Mouse (Mus musculus): ENCODE measurements around the gene Hspa5.
"Not testable (repeated sequence)": the region's sequence is repeated elsewhere in the genome, so short reads cannot be mapped to it uniquely, and the experiment has no call there.

The Hspa5 gene

DNA sequence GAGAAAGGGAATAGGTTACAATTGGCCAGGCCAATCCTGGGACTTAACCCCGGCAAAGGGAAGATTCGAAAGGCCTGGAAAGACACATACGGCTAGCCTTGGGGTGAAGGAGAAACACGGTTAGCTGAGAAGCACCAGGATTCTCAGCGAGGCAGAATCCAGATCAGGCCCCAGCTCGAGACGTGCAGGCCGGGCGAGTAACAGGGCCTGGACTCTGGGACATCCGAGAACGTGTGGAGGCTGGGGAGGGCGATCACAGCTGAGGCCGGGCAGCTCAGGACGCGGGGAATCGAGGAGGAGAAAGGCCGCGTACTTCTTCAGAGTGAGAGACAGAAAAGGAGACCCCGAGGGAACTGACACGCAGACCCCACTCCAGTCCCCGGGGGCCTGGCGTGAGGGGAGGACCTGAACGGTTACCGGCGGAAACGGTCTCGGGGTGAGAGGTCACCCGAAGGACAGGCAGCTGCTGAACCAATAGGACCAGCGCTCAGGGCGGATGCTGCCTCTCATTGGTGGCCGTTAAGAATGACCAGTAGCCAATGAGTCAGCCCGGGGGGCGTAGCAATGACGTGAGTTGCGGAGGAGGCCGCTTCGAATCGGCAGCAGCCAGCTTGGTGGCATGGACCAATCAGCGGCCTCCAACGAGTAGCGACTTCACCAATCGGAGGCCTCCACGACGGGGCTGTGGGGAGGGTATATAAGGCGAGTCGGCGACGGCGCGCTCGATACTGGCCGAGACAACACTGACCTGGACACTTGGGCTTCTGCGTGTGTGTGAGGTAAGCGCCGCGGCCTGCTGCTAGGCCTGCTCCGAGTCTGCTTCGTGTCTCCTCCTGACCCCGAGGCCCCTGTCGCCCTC is at the start of gene Hspa5:
Hspa5 (plus strand) TSS at position 603 of the 859 bp plus-strand sequence.
- CTCF ChIA-PET, result interaction anchor here (0.6 to 1.3 kb wide), 2 partner anchors 17 to 197 kb away, joined by 3 read pairs; partner anchors contain the start of gene Gapvd1

DNA sequence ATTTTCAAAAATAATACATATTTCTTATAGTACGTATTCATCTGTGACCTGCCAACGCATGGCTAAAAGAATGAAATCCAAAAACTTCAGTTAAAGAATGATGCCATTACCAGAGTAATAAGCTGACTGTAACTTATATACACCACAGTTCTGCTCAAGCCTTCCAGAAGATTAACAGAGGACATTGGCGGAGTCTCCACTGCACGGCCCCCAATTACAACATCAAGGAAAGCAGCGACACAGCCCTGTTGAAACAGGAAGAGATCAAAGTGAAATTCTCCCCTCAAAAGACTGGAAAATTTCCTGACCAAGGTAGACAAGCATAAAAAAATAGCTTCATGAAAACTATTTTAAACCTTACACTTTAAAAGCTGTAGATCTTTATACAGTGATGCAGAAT is 46.5 kb upstream of the Hspa5 start:
- CTCF ChIA-PET, result no interaction called here

DNA sequence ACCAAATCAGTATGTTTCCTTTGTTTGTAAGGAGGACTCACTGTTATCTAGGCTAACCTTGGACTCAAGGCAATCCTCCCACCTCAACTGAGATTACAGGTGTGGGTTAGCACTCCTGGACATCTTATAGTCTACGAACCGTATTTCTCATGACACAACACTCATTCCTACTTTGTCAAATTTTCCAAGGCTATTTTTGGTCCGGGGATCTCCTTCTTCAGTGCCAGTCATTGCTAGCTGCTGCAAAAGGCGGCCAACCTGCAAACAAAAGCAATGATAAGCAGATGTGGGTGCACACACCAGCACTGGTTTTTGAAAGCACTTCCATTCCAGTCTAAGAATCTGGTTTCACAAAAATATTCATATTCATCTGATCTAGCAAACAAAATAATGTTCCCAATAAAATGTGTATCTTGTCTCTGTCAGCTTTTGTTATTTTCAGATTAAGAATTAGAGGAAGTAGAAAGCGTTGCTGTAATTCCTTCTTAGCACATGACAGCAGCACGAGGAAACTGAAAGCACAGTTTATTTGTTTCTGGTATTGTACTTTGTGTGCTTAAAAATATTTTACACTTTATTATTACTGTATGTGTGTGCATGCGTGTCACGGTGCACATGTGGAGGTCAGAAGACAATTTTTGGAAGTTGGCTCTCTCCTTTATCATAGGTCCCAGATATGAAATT is 44.6 kb upstream of the Hspa5 start:
- CTCF ChIA-PET, result no interaction called here

DNA sequence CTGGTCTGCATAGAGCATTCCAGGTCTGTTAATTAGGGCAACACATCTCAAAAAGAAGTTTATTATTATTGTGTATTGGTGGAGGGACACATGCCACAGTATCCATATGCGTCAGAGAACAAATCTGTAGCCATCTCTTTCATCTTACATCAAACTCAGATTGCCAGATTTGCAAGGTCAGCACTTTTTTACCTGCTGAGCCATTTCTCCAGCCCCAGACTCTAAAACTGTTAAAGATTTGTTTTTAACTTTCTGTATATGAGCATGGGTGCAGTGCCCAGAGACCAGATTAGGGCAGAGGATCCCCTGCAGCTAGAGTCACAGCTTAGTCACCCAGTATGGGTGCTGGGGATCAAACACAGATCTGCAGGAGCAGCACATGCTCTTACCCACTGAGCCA is 35.1 kb upstream of the Hspa5 start:
- CTCF ChIA-PET, result no interaction called here

DNA sequence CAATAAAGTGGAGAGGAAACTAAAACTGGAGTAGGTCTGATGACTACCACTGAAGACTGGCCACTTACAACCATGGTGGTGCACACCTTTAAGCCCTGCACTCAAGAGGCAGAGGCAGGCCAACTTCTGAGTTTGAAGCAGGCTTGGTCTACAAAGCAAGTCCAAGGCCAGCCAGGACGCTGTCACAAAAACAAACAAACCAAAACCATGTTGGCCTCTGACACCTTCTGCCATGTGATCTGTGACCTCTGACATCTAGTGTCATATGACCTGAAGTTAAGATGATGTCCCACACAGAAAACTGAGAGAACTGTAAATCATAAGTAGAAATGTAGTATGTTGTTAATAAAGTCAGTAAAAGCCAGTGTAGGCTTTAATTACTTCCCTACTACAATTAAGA is 33.9 kb upstream of the Hspa5 start:
- CTCF ChIA-PET, result no interaction called here

DNA sequence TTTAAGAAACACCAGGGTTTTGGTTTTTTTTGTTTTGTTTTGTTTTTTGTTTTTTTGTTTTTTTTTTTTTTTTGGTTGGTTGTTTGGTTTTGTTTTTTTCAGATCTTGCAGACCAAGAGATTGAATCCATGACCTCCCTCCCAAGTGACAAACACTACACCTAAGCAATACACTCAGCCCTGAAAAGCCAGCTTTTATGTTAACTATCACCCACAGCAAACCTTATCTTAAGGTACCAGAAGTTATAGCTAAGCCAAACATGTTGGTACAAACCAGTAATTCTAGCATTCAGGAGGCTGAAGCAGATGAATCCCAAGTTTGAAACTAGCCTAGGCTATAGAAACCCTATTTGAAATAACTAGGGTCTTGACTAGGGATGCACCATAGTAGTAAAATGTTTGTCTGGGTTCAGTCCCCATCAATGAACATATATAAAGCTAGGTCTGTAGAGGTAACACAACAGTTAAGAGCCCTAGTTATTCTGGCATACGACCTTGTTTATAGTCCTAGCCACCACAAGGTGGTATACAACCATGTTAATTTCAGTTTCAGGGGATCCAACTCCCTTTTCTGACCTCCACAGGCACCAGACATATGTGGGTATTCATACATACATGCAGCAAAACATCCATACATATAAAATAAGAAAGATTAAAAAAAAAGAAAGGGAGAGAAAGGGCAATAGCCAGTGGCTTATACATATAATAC is 31.9 kb upstream of the Hspa5 start:
- CTCF ChIA-PET, result interaction anchor here (0.7 kb wide), 1 partner anchor 400 kb away, joined by 12 read pairs; no protein-coding TSS in a partner anchor

DNA sequence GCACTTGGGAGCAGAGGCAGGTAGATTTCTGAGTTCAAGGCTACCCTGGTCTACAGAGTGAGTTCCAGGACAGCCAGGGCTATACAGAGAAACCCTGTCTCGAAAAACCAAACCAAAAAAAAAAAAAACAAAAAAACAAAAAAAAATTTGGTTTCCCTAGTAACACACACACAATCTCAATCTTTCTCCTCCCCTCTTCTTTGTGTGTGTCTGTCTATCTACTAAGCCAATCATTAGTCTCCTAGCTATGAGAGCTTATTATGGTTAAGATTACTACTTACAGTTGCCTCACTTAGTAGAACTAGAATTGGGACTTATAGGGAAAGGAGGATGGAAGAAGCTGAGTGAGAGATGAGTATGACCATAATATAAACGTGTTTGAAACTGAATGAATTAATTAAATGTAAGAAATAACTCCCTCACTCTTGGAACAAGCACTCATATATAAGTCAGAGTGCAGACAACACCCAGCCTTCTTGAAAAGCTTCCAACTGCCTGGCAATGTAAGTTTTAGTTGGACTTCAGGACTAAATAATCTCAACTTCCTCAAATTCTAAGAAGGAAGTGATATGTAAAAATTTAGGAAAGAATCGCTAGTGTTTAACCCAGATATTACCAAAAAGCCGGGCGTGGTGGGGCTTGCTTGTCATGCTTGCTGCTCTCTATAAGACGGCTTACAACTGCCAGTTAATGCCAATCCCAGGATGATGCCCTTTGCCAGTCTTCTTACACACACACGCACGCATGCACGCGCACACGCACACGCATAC is 30.2 kb upstream of the Hspa5 start:
- CTCF ChIA-PET, result no interaction called here

DNA sequence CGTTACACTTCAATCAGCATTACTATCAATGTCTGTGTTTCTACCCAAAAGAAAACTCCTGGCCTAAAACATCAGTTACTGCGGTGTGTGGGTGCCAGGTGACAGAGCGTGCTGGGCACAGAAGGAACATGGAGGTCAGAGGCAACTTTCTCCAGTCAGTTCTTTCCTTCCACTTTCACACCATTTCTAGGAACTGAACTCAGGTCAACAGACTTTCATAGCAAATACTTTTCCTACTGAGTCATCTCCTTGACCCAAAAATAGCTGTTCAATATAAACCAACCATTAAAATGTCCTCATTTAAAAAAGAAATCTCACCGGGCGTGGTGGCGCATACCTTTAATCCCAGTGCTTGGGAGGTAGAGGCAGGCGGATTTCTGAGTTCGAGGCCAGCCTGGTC is 29.1 kb upstream of the Hspa5 start:
- CTCF ChIA-PET, result no interaction called here

DNA sequence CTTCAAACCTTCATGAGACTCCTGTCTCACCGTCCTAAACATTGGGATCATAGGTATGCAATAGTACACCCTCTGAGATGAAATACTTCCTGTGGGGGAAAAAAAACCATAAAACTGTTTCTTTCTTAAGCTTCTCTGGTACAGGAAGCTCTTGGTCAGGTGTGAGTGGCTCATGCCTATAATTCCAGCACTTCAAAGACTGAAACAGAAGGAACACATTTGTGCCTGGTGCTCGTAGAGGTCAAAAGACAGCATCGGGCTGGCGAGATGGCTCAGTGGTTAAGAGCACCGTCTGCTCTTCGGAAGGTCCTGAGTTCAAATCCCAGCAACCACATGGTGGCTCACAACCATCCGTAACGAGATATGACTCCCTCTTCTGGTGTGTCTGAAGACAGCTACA is 27.3 kb upstream of the Hspa5 start:
- CTCF ChIA-PET, result interaction anchor here (0.7 kb wide), 1 partner anchor 237 kb away, joined by 11 read pairs; no protein-coding TSS in a partner anchor

DNA sequence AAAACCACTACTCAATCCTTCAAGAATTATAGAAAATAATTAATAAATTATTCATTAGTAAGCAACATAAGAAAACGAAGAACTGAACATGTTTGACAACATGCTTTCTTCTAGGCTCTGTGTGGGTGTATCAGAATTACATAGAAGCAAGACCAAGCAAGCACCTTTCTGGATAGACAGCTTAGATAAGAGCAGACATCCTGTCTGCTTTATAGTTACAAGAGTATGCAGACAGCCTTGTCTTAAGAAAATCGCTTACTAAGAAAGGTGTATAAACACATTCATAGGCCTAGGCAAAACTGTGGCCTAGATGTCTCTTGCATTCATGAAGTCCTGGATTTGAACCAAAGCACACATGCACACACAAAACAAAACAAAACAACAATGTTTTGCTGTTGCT is 26.1 kb upstream of the Hspa5 start:
- CTCF ChIA-PET, result no interaction called here

DNA sequence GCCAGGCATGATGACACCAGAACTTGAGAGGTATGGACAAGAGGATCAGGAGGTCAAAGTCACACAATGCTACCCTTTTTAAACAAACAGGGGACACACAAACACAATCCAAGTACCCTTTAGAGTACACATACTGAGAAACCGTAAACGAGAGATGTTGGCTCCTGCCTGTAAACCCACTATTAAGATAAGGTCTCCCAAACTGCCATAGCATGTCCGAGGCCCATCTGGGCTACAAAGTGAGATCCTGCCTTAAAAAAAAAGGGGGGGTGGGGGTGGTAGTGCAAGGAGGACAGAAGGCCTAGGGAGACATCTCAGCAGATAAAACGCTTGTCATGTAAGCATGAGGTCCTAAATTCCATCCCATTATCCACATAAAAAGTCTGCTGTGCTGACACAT is 23.3 kb upstream of the Hspa5 start:
- CTCF ChIA-PET, result interaction anchor here (0.6 kb wide), 1 partner anchor 68 kb away, joined by 10 read pairs; no protein-coding TSS in a partner anchor

DNA sequence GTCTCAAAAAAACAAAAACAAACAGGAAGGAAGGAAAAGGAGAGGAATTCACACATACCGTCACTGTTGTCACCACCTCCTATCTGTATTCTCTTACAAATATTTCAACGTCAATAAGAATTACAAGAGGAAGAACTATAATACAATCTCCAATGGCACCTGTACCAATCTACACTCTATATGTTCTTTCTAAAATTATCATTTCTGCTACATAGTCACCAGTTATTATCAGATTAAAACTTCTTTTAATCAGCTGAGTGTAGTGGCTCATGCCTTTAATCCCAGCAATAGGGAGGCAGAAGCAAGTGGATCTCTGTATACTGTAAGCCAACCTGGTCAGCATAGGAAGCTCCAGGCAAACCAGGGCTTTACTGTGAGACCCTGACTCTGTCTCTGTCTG is 21.5 kb upstream of the Hspa5 start:
- CTCF ChIA-PET, result interaction anchor here (0.5 kb wide), 1 partner anchor 218 kb away, joined by 3 read pairs; no protein-coding TSS in a partner anchor

DNA sequence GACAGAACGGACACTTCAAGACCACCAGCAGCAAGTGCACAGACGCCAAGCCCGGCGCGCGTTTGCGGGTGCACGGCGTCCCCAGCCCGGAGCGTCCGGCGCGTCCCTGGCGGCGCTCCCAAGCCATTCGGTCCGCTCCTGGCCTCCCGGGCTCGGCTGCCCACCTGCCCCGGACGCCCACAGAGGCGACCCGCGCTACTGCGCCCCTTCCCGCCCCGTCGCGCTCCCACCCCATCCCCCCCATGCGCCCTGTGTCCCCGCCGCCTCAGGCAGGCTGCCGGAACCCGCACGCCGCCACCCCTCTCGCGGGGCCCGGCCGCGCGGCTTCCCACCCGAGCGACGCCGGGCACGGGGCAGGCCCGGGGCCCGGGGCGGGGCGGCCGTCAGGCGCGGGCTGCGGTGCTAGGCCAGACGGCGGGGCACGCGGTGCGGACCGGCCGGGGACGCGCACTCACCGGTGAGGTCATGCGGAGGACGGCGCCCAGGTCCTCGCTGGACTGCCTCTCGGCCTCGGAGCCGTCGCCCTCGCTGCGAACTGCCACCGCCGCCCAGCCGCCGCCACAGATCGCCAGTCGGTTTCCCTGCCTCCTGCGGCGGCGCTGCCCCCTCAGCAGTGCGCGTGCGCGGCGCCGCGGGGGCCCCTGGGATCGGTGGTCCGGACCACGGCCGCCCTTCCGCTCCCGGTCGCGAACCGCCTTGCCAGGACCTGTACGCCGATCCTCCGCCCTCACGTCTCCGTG is 17.8 kb upstream of the Hspa5 start:
- CTCF ChIA-PET, result interaction anchor here (1.0 kb wide), 1 partner anchor 18 kb away, joined by 3 read pairs; the partner anchor contains the start of gene Hspa5

DNA sequence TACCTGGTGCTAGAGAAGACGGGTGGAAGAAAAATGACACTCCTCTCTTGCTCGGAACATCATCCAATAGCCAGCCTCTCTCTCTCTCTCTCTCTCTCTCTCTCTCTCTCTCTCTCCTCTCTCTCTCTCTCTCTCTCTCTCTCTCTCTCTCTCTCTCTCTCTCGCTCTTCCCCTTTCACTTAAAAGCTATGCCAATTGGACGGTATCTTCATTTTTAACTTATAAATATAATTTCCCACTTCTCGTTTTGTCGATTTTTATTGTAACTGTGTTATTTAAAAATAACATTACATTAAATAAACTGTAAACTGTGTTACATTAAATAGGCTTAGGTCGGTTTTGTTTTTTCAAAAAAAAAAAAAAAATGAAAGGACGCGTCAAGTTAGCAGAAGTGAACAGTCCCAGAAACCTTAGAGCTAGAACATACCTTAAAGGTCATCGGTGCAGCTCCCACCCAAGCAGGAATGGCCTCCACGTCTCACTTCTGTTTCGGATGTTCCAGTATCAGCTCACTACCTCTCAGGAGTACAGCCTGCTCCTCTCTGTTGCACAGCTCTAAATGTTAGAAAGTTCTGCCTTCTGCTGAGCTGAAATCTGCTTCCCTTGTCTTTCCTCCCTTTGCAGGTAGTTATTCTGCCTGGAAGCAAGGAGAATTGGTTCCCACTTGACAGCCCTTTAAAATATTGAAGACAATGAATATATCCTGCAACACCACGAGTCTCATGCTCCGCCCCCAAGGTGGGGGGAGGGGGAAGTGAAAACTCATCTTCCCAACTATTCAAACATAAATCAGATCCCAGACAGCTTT is 17.0 kb upstream of the Hspa5 start, which contains the start of gene Gapvd1:
Gapvd1 (minus strand) TSS at position 682 of the 808 bp plus-strand sequence.
- CTCF ChIA-PET, result interaction anchor here (0.5 to 1.0 kb wide), 3 partner anchors 17 to 942 kb away, joined by 3 read pairs; partner anchors contain the start of gene Hspa5

DNA sequence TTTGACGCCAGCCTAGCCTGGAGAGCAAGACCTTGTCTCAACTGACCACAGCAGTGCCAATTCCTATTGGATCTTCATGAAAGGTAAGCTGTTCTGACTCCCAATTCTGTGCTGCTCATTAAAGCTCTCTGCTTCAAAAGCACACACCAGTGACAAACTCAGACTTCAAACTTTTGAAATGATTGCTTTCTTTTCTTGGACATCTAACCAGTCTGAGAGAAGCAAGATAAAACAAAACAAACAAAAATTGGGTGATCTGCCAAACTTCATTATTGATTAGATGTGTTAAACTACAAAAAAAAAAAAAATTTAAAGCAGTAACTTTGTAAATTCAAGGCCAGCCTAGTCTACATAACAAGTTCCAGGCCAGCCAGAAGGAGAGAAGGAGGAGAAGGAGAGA is 14.4 kb upstream of the Hspa5 start:
- CTCF ChIA-PET, result interaction anchor here (0.7 kb wide), 1 partner anchor 148 kb away, joined by 3 read pairs; no protein-coding TSS in a partner anchor

DNA sequence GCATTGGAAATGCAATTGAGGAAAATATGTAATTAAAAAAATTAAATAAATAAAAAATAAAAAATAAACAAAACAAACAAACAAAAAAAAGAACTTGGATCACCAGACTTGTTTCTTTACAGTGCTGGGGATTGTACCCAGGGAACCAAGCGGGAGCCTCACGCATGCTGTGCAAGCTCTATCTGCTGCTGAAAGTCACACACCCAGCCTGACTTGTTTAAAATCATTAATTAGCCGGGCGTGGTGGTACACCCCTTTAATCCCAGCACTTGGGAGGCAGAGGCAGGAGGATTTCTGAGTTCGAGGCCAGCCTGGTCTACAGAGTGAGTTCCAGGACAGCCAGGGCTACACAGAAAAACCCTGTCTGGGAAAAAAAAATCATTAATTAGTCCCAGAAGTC is 10.5 kb upstream of the Hspa5 start:
- CTCF ChIA-PET, result not testable (repeated sequence)

DNA sequence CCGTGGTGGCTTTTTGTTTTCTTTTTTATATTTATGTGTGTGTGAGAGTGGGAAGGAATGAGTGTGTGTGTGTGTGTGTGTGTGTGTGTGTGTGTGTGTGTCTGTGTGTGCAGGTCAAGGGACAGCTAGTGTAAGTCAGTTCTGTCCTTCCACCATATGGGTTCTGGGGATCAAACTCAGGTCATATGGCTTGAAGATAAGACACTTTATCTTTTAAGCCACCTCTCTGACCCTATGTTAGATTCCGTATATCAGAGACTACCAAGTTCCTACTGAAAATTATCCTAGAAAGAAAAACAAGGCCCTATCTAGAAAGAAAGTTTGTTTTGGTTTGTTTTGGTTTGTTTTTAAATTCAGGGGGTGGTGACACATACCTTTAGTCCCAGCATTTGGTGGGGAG is 9.6 kb upstream of the Hspa5 start:
- CTCF ChIA-PET, result no interaction called here

DNA sequence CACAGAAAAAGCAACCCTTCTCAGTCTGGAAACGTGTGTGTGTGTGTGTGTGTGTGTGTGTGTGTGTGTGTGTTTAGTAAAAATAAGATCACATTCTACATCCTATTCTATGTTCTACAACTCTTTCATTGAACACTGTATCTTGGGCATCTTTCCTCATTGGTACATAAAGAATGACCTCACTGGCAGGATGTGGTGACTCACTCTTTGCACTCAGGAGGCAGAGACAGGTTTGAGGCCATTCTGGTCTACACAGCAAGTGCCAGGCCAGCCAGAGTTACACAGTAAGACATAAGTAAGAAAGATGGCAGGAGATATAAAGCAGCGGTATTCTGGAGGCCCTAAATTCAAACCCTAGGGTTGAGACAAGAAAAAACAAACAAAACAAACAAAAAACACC is 8.9 kb upstream of the Hspa5 start:
- CTCF ChIA-PET, result no interaction called here

DNA sequence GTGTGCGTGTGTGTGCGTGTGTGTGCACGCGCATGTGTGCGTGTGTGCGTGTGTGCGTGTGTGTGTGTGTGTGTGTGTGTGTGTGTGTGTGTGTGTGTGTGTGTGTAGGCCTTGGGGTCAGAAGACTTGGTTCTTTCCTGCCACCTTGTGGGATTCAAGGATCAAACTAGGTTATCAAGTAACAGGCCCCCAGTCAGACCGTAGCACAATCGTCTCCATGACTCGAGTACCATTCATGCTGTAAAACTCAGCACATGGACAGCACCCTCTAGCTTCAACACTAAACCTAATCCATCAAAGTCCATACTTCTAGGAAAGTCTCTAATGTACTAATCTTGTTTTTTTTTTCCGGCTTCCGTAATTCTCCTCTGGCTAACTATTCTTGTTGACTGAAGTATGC is 7.0 kb upstream of the Hspa5 start:
- CTCF ChIA-PET, result no interaction called here

DNA sequence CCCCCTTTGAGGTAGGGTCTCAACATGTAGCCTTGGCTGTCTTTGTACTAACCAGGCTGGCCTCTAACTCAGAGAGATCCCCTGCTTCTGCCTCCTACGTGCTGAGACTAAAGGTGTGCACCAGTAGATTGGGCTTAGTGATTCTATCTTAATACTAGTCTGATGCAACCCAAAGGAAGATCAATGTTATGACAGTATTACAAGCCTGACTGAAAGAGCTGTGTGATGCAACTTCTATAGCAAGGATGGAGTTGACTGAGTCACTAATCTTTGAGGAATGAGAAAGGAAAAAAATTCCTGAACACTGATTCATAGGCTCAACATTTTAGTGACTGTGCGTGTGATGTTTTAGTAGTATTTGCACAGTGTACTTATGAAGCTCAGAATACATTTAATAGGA is 1.7 kb upstream of the Hspa5 start:
- CTCF ChIA-PET, result no interaction called here

All from spleen, embryonic (tissue).